Mouse (Mus musculus) midbrain, postnatal 0 days (tissue): ENCODE measurements around the gene Map3k12. TPM values are rescaled to one million over a fixed set of nuclear protein-coding genes. Genes with fewer than 3 reads are reported as not detected.

Experiments
- ATAC-seq: fragments of 200-750 bp; cut with Nextera tagmentation; 2 replicates; pipeline ENCODE4 v1.8.0; 2017; ENCODE audit warnings: moderate number of reproducible peaks, mild to moderate bottlenecking, moderate TSS enrichment, moderate library complexity; ENCODE audit not compliant: low FRiP score
- DNase-seq: peaks from one replicate; pipeline ENCODE4 v3.0.0-alpha.2; 2015; ENCODE audit warnings: low spot score
- H3K27ac ChIP-seq: fragments of 300-500 bp; sonication (generic); 2 replicates; pipeline ENCODE4 v1.5.1; 2014; ENCODE audit warnings: low read depth, mild to moderate bottlenecking, low read length, mixed read lengths
- H3K27me3 ChIP-seq: fragments of 300-500 bp; sonication (generic); 2 replicates; pipeline ENCODE4 v1.6.1; 2014; ENCODE audit warnings: low read length, control low read depth, mixed read lengths; ENCODE audit not compliant: insufficient read depth
- H3K36me3 ChIP-seq: fragments of 300-500 bp; sonication (generic); 2 replicates; pipeline ENCODE4 v1.6.1; 2014; ENCODE audit warnings: low read length, control low read depth, mixed read lengths; ENCODE audit not compliant: insufficient read depth
- H3K4me1 ChIP-seq: fragments of 300-500 bp; sonication (generic); 2 replicates; pipeline ENCODE4 v1.6.1; 2014; ENCODE audit warnings: mild to moderate bottlenecking, control low read depth, antibody characterized with exemption, low read length, mixed read lengths; ENCODE audit not compliant: insufficient read depth
- H3K4me2 ChIP-seq: fragments of 300-500 bp; sonication (generic); 2 replicates; pipeline ENCODE4 v1.6.1; 2014; ENCODE audit warnings: low read depth, mild to moderate bottlenecking, low read length, mixed read lengths; ENCODE audit not compliant: poor library complexity, severe bottlenecking
- H3K4me3 ChIP-seq: fragments of 300-500 bp; sonication (generic); 2 replicates; pipeline ENCODE4 v1.5.1; 2014; ENCODE audit warnings: low read depth, mild to moderate bottlenecking, low read length, moderate library complexity
- H3K9ac ChIP-seq: fragments of 300-500 bp; sonication (generic); replicated peaks from 2 replicates; pipeline ENCODE4 v1.6.1; 2014; ENCODE audit warnings: mild to moderate bottlenecking, low read length, moderate library complexity, mixed read lengths; ENCODE audit not compliant: poor library complexity, severe bottlenecking
- H3K9me3 ChIP-seq: fragments of 300-500 bp; sonication (generic); 2 replicates; pipeline ENCODE4 v1.6.1; 2016; ENCODE audit warnings: low read length, control low read depth
- CTCF ChIP-seq: IDR thresholded peaks from 2 replicates; pipeline ENCODE4 v1.5.1; 2016; ENCODE audit warnings: antibody characterized with exemption, mild to moderate bottlenecking
- WGBS: fragments of 180-500 bp; shearing (Covaris S2); extraction: QIAGEN DNeasy Blood & Tissue Kit; methylation state at CpG from one replicate; pipeline ENCODE4 v1.1.7; 2014; 5-methylcytosine and 5-hydroxymethylcytosine counted together
- polyA plus RNA-seq: library from polyadenylated mRNA; unstranded; fragments of >200 nt; fragmentation: Nextera tagmentation; extraction: Ambion mirVana; gene quantifications from 2 replicates; pipeline ENCODE4 v1.2.1, GENCODE M21; 2015
- total RNA-seq: library from RNA; depleted of rRNA; stranded (reverse); fragments of >200 nt; gene quantifications from 2 replicates; pipeline ENCODE4 v1.2.3, GENCODE M21; 2014

Map3k12 gene
- total and polyA plus RNA-seq, 2 experiments from 2014 or later = 49.7 to 73.3 TPM

DNA sequence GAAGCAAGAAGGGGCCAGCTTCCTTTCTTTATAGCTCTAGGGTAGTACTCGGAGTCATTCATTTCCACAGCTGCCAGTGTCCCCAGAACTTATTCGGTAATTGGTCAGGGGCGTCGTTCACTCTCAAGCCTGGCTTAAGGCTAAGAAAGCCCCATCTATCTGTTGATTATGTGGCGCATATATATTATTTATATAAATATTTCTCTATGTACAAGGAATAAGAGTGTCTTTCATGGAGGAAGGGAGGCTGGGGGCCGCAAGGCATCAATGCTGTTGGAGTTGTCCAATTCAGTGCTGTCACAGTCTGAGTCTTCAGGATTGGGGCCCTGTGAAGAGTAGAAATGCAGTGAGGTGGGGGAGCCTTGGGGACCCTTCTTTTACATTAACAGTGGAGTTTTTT lies 17.0 kb downstream of the Map3k12 start:
- no peak overlapping the region for H3K9ac ChIP-seq
- no peak overlapping the region for H3K27ac ChIP-seq
- no peaks in the 10 kb centered on the region for H3K4me1 ChIP-seq
- ATAC-seq = no peak
- no peak for DNase-seq
- TF ChIP-seq CTCF = no peak
- WGBS = 89% methylated on average over 6 of the region's 6 CpGs
- no peak overlapping the region for H3K4me2 ChIP-seq
- peaks cover 59% of the 10 kb centered on the region for H3K36me3 ChIP-seq
- H3K4me3 ChIP-seq = no peak overlapping the region
- no peaks in the 10 kb centered on the region for H3K9me3 ChIP-seq
- no peaks in the 10 kb centered on the region for H3K27me3 ChIP-seq

DNA sequence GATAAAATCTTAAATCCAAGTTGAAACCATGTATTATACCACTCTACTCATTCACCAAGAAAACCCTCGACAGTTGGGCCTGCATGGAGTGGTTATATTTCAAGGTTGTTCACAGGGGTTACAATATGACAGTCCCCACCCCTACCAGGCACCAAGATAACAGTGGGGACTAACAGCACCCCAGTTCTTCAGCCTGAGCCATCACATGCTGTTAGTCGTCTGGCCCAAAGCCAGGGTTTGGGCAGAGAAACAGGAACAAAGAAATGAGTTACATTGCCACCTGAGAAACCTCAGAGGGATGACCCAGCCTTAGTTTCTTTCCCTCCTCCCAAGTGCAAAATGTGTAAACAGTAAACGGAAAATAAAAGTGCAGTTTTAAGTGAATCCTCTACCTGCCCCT lies 17.5 kb downstream of the Map3k12 start:
- WGBS = 76% methylated on average over 3 of the region's 3 CpGs

DNA sequence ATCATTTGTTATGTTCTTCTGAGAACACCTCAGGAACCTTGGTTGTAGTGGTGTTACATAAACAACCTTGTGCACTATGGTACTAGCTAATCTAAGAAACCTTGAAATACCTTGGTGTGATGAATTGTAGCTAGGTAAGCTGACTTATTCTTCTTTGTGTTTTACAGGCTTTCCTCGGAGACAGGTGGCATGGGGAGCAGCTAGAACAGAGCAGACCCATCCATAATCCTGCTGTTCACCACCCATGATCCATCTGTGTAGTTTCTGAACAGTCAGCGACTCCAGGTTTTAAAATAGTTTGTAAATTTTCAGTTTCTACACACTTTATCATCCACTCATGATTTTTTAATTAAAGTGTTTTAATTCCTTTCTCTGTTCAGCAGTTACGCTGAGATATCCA lies 18.5 kb downstream of the Map3k12 start:
- no peak overlapping the region for H3K27ac ChIP-seq
- no peak overlapping the region for H3K9ac ChIP-seq
- TF ChIP-seq CTCF = no peak
- WGBS = 83% methylated on average over 3 of the region's 3 CpGs
- no peak for DNase-seq
- H3K4me1 ChIP-seq = no peaks in the 10 kb centered on the region
- H3K4me3 ChIP-seq = no peak overlapping the region
- no peaks in the 10 kb centered on the region for H3K9me3 ChIP-seq
- no peak overlapping the region for H3K4me2 ChIP-seq
- no peak for ATAC-seq
- H3K36me3 ChIP-seq = peaks cover 55% of the 10 kb centered on the region
- no peaks in the 10 kb centered on the region for H3K27me3 ChIP-seq

More for the DNA sequence above, 17.5 kb downstream of the Map3k12 start:
- Histone ChIP-seq H3K36me3 (peaks cover 58% of the 10 kb centered on the region), H3K4me2 (no peak overlapping the region), H3K9me3 (no peaks in the 10 kb centered on the region), H3K4me1 (no peaks in the 10 kb centered on the region), H3K9ac (no peak overlapping the region), H3K27me3 (no peaks in the 10 kb centered on the region), H3K27ac (no peak overlapping the region), H3K4me3 (no peak overlapping the region)
- no peak for DNase-seq
- ATAC-seq = no peak
- TF ChIP-seq CTCF = no peak

DNA sequence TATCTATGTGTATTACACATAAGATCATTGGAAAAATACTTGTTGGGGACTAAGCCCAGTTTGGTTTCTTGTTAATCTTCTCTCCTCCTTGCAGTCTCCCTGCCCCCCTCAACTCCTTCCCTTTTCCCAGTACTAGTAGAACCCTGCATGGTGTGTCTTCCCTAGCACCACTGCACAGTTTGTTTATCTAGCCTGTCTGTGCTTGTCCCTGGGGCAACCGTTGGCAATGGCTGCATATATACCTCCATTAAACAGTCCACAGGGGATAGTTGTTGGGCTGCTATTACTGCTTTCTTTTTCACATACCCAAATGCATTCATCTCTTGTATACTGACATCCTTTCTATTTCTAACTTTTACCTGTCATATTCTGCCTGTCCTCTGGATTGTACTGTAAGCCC lies 29.2 kb downstream of the Map3k12 start:
- DNase-seq = no peak
- 86% methylated on average over 1 of the region's 1 CpGs for WGBS

DNA sequence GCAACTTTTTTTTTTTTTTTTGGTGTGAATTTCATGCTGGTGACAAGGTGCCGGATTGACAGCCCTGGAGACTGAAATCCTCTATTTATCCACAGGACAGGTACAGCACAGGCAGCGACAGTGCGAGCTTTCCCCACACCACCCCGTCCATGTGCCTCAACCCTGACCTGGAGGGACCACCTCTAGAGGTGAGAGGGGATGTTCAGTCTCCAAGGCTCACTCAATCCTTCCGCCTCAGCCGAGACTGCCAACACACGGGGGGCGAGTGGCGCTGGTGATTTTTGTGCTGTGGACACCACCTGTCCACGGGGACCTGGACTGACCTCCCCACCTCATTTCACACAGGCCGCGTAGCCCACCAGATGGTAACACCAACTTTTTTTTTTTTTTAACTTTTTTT lies 31.0 kb downstream of the Map3k12 start:
- no peaks in the 10 kb centered on the region for H3K27me3 ChIP-seq
- H3K9me3 ChIP-seq = no peaks in the 10 kb centered on the region
- WGBS = 94% methylated on average over 12 of the region's 12 CpGs
- H3K4me2 ChIP-seq = no peak overlapping the region
- ATAC-seq (no peak), DNase-seq (no peak)
- peaks cover 51% of the 10 kb centered on the region for H3K36me3 ChIP-seq
- no peak overlapping the region for H3K9ac ChIP-seq
- TF ChIP-seq CTCF = no peak
- no peak overlapping the region for H3K4me3 ChIP-seq
- no peak overlapping the region for H3K27ac ChIP-seq
- no peaks in the 10 kb centered on the region for H3K4me1 ChIP-seq

More for the DNA sequence above, 29.2 kb downstream of the Map3k12 start:
- no peak overlapping the region for H3K4me3 ChIP-seq
- H3K27ac ChIP-seq = no peak overlapping the region
- H3K36me3 ChIP-seq = peaks cover 54% of the 10 kb centered on the region
- no peaks in the 10 kb centered on the region for H3K27me3 ChIP-seq
- no peak for TF ChIP-seq CTCF
- no peak overlapping the region for H3K9ac ChIP-seq
- no peak overlapping the region for H3K4me2 ChIP-seq
- no peaks in the 10 kb centered on the region for H3K9me3 ChIP-seq
- no peaks in the 10 kb centered on the region for H3K4me1 ChIP-seq
- no peak for ATAC-seq

DNA sequence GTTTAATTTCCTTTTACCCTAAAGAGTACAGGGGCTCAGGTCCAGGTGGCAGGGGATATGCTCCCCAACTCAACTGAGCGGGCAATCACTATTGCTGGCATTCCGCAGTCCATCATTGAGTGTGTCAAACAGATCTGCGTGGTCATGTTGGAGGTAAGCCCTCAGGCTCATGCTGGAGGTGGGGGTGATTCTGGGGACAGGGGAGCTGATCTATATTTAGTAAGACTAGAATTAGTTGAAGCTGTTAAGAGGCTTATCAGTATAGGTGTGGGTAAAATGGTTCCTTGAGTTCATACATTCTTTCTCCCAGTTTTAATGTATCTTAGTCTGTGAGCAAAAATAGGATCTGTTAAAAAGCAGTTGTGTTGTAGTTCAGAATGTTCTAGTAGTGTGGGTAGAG lies 33.7 kb downstream of the Map3k12 start:
- no peak for ATAC-seq
- H3K4me3 ChIP-seq = no peak overlapping the region
- no peak overlapping the region for H3K4me2 ChIP-seq
- H3K27ac ChIP-seq = no peak overlapping the region
- H3K9me3 ChIP-seq = no peaks in the 10 kb centered on the region
- TF ChIP-seq CTCF = no peak
- H3K27me3 ChIP-seq = no peaks in the 10 kb centered on the region
- WGBS = 89% methylated on average over 3 of the region's 3 CpGs
- no peaks in the 10 kb centered on the region for H3K4me1 ChIP-seq
- DNase-seq = no peak
- peaks cover 40% of the 10 kb centered on the region for H3K36me3 ChIP-seq
- no peak overlapping the region for H3K9ac ChIP-seq
